Mouse (Mus musculus): ENCODE data around the gene Lor. TPM values are rescaled to one million over a fixed set of nuclear protein-coding genes. Genes with fewer than 3 reads are reported as not detected.

Lor gene
- 0.09 TPM in 1 of 2 replicates, not detected in the other for polyA plus RNA-seq (2012; rRNA removed)

DNA sequence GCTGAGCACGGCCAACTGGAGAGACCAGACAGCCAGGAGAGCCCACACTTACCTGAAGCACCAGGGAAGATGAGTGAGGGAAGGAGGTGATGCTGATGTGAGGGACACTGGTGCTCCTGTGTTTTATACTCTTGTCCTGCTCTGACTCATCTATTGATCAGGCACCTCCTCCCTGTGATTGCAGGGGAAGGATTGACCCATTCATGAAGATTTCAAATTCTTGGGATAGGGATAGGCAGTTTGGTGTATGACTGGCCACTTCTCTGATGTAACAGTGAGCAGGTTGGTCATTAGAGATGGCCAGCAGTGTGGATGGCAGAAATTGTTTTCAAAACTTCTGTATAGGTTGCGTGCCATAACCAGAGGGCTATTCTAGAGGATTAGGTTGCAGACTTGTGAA is at the start of gene Lor:
Gene Lor (minus strand): TSS at position 101 of the 400 bp plus-strand sequence.
- DNase-seq (ENCODE audit: low read depth, low spot score): no peak
- WGBS: 88% methylated on average over 2 of the region's 2 CpGs

DNA sequence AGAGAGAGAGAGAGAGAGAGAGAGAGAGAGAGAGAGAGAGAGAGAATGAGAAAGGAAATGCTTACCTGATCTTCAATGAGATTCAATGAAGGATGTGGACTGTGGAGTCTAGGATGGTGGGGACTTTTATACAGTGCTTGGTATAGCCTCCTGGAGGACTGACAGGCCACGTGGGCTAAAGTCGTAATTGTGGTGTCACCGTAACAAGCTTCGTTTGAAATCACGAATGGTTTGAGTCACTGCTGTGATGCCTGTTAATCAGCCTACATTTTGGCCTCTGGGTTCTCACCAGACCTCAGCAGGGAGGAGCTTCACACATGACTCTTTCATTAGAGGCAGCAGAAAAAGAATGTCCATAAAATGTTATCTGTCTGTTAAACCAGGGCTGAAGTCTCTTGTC is 40.9 kb upstream of the Lor start, which contains the start of gene Prr9:
Gene Prr9 (minus strand): TSS at position 101 of the 400 bp plus-strand sequence.
- DNase-seq (ENCODE audit: low read depth, low spot score): no peak
- 66% methylated on average over 5 of the region's 5 CpGs for WGBS

DNA sequence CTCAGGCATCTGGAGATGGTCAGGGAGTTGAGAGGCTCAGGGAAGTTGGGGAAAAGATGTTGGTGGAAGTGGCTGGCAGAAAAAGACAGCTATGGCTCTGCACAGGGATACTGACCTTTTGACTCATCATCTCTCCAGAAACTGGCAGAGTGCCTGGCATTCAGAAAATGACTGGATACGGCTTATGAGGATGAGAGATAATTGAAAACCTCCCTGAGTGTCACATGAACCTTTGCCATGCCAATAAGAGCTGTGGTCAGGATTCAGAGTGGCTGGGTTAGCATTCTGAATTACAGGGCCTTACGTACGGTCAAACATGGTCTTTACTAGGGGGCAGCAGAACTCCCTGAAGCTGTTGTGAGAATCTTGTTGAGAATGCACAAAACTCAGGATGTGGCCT is 38.0 kb upstream of the Lor start:
- DNase-seq (ENCODE audit: low read depth, low spot score): no peak
- 71% methylated on average over 3 of the region's 3 CpGs for WGBS

DNA sequence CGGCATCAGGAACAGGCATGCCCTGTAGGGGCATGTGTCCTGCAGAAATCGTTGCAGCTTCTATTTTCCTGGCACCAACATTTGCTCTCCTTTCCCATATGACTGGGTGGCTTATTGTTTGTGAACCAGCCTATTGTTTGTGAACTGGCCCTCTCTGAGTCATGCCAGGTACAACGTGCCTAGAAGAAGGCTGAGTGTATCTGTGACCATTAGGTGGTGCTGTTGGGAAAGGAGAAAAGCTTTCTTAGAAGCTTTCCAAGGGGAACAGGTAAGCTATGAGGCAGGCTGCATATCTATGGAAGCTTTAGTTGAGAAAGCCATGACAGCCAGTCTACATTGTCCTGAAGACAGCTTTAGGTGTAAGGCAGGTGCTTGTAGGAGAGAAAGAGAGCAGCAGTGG is 35.0 kb upstream of the Lor start:
- peak; percentile 27 for DNase-seq (ENCODE audit: low read depth, low spot score)
- WGBS: 28% methylated on average over 3 of the region's 3 CpGs

DNA sequence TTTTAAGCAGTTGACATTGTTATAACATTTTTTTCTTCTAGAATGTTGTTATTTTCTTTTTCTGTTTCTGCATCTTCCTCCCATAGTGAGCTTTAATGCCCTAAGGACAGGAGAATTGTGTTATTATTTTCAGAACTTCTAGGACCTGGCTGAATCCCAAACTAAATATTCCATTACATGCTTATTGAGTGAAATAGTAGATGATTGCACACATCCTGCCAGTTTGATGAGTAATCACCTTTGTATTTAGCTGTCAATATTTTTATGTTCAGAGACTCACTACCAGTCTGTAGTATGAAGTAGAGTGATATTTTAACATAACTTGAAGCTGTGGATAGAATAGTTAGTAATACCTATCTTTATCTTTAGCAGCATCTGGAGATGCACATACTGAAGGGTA is 28.6 kb upstream of the Lor start:
- no peak for DNase-seq (ENCODE audit: low read depth, low spot score)

DNA sequence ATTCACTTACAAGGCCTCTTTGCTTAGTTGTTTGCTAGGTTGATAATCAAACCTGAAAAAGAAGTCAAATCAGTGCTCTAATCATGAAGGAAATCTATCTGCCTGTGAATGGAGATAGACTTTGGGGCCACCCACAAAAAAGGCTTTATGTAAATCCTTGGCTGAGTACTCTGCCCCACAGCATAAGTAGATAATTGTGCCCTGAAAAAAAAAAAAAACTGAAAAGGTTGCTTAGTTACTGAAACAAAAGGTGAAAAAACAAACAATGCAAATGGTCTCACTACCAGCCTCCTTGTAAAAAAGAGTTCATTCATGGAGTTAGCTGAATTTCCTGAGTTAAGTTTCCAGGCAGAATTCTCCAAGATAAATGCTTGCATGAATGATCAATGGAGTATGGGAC is 27.8 kb upstream of the Lor start:
- no peak for DNase-seq (ENCODE audit: low read depth, low spot score)

DNA sequence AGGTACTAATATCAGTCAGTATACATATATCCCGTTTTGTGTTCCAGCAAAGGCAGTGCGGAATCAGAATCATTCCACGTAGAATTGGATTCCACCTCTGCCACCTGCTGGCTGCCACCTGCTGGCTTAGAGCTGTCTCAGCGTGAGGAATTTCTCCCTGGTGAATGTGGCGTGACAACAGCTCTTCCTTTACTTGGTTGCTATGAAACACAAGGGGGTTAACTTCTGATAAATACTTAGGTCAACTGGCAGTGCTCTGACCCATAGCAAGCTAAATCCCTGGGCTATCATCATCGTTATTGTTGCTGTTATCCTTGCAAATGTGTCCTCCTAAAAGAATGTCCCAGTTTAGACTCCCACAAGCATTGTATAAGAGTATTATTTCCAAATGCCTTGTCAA is 23.6 kb upstream of the Lor start:
- 5% methylated on average over 6 of the region's 6 CpGs for WGBS
- no peak for DNase-seq (ENCODE audit: low read depth, low spot score)

DNA sequence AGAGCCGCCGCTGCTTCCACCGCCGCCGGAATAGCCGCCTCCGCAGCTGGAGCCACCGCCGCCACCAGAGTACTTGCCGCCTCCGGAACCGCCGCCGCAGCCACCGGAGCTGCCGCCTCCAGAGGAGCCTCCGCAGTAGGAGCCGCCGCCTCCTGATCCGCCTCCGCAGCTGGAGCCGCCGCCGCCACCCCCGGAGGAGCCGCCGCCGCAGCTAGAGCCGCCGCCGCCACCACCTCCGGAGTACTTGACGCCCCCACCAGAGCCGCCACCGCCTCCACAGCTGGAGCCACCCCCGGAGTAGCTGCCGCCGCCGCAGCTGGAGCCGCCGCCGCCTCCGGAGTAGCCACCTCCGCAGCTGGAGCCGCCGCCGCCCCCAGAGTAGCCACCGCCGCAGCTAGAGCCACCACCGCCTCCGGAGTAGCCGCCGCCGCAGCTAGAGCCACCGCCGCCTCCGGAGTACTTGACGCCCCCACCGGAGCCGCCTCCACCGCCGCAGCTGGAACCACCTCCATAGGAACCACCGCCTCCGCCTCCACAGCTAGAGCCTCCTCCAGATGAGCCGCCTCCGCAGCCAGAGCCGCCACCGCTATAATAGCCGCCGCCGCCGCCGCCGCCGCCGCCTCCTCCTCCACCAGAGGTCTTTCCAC is 1.5 kb downstream of the Lor start:
- no peak for DNase-seq (ENCODE audit: low read depth, low spot score)
- WGBS: under 1% methylated on average over 72 of the region's 76 CpGs

DNA sequence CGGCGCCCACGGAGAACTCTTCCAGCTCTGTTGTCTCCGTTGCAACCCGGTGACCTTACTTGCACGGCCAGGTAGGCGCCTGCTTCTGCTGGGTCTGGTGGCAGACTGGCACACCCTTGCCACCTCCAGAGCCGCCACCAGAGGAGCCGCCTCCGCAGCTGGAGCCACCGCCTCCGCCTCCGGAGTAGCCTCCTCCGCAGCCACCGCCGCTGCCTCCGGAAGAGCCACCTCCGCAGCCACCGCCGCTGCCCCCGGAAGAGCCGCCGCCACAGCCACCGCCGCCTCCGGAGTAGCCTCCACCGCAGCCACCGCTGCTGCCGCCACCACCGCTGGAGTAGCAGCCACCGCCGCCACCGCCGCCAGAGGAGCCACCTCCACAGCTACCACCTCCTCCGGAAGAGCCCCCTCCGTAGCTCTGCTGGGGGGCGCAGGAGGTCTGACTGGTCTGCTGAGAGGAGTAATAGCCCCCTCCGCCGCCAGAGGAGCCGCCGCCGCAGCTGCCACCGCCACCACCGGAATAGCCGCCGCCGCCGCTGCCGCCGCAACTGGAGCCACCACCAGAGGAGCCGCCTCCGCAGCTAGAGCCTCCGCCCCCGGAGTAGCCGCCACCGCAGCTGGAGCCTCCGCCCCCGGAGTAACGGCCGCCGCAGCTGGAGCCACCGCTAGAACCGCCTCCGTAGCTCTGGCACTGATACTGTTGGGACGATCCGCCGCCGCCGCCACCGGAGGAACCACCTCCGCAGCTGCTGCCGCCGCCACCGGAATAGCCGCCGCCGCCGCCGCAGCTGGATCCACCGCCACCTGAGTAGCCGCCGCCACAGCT is 2.3 kb downstream of the Lor start:
- under 1% methylated on average over 76 of the region's 82 CpGs for WGBS
- DNase-seq (ENCODE audit: low read depth, low spot score): no peak

DNA sequence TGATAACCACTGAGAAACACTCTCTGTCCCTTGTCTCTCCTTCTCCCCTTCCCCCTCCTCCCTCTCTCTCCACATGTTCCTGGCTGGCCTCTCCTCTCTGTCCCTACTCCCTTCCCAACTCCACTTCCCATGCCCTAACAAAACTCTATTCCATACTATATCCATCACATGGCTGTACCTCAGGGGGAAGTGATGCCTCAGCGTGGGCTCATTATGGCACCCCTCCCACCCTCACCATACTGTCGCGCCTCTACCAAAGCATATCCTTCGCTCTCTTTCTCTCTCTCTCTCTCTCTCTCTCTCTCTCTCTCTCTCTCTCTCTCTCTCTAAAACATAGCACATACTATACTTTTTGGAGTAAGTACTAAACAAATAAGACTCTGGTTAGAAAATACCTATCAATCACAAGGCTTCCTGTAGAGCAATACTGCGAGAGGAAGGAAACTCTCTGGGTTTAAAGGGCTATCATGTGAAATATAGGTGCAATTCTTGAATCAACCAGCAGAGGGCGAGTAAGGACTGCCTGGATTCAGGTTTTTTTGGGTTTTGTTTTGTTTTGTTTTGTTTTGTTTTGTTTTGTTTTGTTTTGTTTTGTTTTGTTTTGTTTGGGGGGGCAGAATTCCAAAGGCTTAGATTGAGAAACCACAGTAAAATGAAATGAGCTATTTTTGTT is 32.4 kb downstream of the Lor start:
- 49% methylated on average over 6 of the region's 6 CpGs for WGBS
- no peak for DNase-seq (ENCODE audit: low read depth, low spot score)

DNA sequence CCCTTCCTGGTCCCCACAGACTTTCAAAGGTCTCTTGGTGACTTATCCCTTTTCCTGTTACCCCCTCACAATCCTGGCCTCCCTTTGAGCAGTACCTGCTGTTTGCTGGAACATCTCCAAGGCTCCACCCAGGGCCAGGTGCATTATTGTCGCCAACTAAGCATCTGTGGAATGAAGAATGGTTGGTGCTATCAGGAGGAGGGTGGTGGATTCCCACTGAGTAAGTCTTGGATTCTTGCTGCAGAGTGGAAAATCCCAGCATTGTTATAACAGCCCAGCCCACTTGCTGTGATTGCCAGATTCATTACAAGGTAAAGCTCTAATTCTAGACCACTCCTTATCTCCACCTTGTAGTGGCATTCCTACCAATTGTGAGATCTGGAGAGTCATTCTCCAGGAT is 49.0 kb downstream of the Lor start:
- 17% methylated on average over 1 of the region's 1 CpGs for WGBS
- DNase-seq (ENCODE audit: low read depth, low spot score): no peak

DNA sequence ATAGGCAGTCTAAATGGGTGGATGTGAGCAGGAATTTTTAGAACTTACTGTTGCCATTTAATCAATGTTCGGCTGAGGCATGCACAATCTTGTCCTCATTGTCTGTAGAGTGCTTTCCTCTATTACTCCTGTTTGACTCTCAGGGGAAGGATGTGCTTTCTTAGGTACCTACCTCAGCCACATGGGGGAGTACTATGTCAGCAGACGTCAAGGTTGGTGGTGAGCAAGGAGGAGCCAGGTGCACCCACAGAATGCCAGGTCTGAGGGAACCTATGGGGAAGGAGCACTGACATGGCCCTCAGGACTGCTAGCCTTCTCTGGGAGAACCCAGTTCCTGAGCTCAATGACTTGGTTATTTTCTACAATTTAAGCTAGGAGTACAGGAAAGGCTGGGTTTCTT is 49.7 kb downstream of the Lor start:
- WGBS: 37% methylated on average over 2 of the region's 2 CpGs
- DNase-seq (ENCODE audit: low read depth, low spot score): no peak

Other genes starting within 250 kb of the Lor start
- not detected in 2 replicates for gene Pglyrp3, start 68.6 kb downstream of the Lor start, polyA plus RNA-seq (2012; rRNA removed)
- not detected in 2 replicates for gene Prr9, start 40.8 kb upstream of the Lor start, polyA plus RNA-seq (2012; rRNA removed)
- gene Lelp1, start 59.6 kb upstream of the Lor start, polyA plus RNA-seq (2012; rRNA removed): not detected in 2 replicates
- gene Sprr2a1, start 132.7 kb upstream of the Lor start, polyA plus RNA-seq (2012; rRNA removed): 53.2 and 93.1 TPM in 2 replicates
- gene Sprr2a2, start 132.8 kb upstream of the Lor start, polyA plus RNA-seq (2012; rRNA removed): 24,207 and 25,946 TPM in 2 replicates
- 210 and 226 TPM in 2 replicates for gene Sprr2a3, start 202.3 kb upstream of the Lor start, polyA plus RNA-seq (2012; rRNA removed)
- not detected in 2 replicates for gene Sprr2b, start 233.5 kb upstream of the Lor start, polyA plus RNA-seq (2012; rRNA removed)